Mouse (Mus musculus): ENCODE results near the gene Rab11fip5. TPM values are rescaled to one million over a fixed set of nuclear protein-coding genes. Genes with fewer than 3 reads are reported as not detected.
A peak's percentile ranks its signal among the peaks of the same experiment; 100 is the strongest.

The Rab11fip5 gene
- polyA plus RNA-seq, 1 experiment from 2014 or later: 21.1 TPM

- Histone ChIP-seq H3K4me2 (ENCODE audit: low read length) (no peak overlapping the region), H3K9me3 (replicated peaks; ENCODE audit: control insufficient read depth, low read length, poor library complexity, severe bottlenecking) (no peaks in the 10 kb centered on the region), H3K4me3 (ENCODE audit: low read depth, low read length) (no peak overlapping the region), H3K27me3 (ENCODE audit: control insufficient read depth, insufficient read depth, low read depth, low read length) (no peaks in the 10 kb centered on the region), H3K9ac (ENCODE audit: low read depth, low read length) (no peak overlapping the region), H3K27ac (ENCODE audit: low read length) (no peak overlapping the region), H3K36me3 (ENCODE audit: control insufficient read depth, insufficient read depth, low read length) (no peaks in the 10 kb centered on the region), H3K4me1 (ENCODE audit: control insufficient read depth, insufficient read depth, low read length) (peaks cover 9% of the 10 kb centered on the region)
- ATAC-seq: no peak
- WGBS: 67% methylated on average over 5 of the region's 5 CpGs
Measured at GRCm38 (mm10) chr6:85377876-85378275, 3.4 kb upstream of the Rab11fip5 start.

- no peak for ATAC-seq
- 79% methylated on average over 4 of the region's 4 CpGs for WGBS
- Histone ChIP-seq H3K4me3 (ENCODE audit: low read depth, low read length) (no peak overlapping the region), H3K9me3 (replicated peaks; ENCODE audit: control insufficient read depth, low read length, poor library complexity, severe bottlenecking) (no peaks in the 10 kb centered on the region), H3K36me3 (ENCODE audit: control insufficient read depth, insufficient read depth, low read length) (no peaks in the 10 kb centered on the region), H3K9ac (ENCODE audit: low read depth, low read length) (no peak overlapping the region), H3K27me3 (ENCODE audit: control insufficient read depth, insufficient read depth, low read depth, low read length) (no peaks in the 10 kb centered on the region), H3K27ac (ENCODE audit: low read length) (no peak overlapping the region), H3K4me1 (ENCODE audit: control insufficient read depth, insufficient read depth, low read length) (peaks cover 16% of the 10 kb centered on the region), H3K4me2 (ENCODE audit: low read length) (no peak overlapping the region)
Measured at GRCm38 (mm10) chr6:85377066-85377734, 2.8 kb upstream of the Rab11fip5 start.

GRCm38 (mm10) chr6:85374734-85375114 lies 290 bp upstream of the Rab11fip5 start:
- no peaks in the 10 kb centered on the region for H3K27me3 ChIP-seq (ENCODE audit: control insufficient read depth, insufficient read depth, low read depth, low read length)
- peak overlapping the region; percentile 88 for H3K4me2 ChIP-seq (ENCODE audit: low read length)
- H3K4me1 ChIP-seq (ENCODE audit: control insufficient read depth, insufficient read depth, low read length): peaks cover 24% of the 10 kb centered on the region
- no peaks in the 10 kb centered on the region for H3K9me3 ChIP-seq (replicated peaks; ENCODE audit: control insufficient read depth, low read length, poor library complexity, severe bottlenecking)
- peak overlapping the region; percentile 76 for H3K4me3 ChIP-seq (ENCODE audit: low read depth, low read length)
- peak overlapping the region; percentile 80 for H3K27ac ChIP-seq (ENCODE audit: low read length)
- 0% methylated on average over 19 of the region's 19 CpGs for WGBS
- ATAC-seq: peak; percentile 94
- peak overlapping the region; percentile 92 for H3K9ac ChIP-seq (ENCODE audit: low read depth, low read length)
- no peaks in the 10 kb centered on the region for H3K36me3 ChIP-seq (ENCODE audit: control insufficient read depth, insufficient read depth, low read length)

- no peak for ATAC-seq
- no peaks in the 10 kb centered on the region for H3K9me3 ChIP-seq (replicated peaks; ENCODE audit: control insufficient read depth, low read length, poor library complexity, severe bottlenecking)
- peak overlapping the region; percentile 88 for H3K4me2 ChIP-seq (ENCODE audit: low read length)
- WGBS: 85% methylated on average over 10 of the region's 10 CpGs
- H3K27me3 ChIP-seq (ENCODE audit: control insufficient read depth, insufficient read depth, low read depth, low read length): no peaks in the 10 kb centered on the region
- peak overlapping the region; percentile 76 for H3K4me3 ChIP-seq (ENCODE audit: low read depth, low read length)
- H3K4me1 ChIP-seq (ENCODE audit: control insufficient read depth, insufficient read depth, low read length): peaks cover 30% of the 10 kb centered on the region
- no peak overlapping the region for H3K27ac ChIP-seq (ENCODE audit: low read length)
- peak overlapping the region; percentile 92 for H3K9ac ChIP-seq (ENCODE audit: low read depth, low read length)
- no peaks in the 10 kb centered on the region for H3K36me3 ChIP-seq (ENCODE audit: control insufficient read depth, insufficient read depth, low read length)
Measured at GRCm38 (mm10) chr6:85373066-85373860, 1.2 kb downstream of the Rab11fip5 start.

GRCm38 (mm10) chr6:85372496-85372895 lies 1.9 kb downstream of the Rab11fip5 start:
- no peaks in the 10 kb centered on the region for H3K36me3 ChIP-seq (ENCODE audit: control insufficient read depth, insufficient read depth, low read length)
- peaks cover 32% of the 10 kb centered on the region for H3K4me1 ChIP-seq (ENCODE audit: control insufficient read depth, insufficient read depth, low read length)
- H3K27ac ChIP-seq (ENCODE audit: low read length): no peak overlapping the region
- H3K9ac ChIP-seq (ENCODE audit: low read depth, low read length): no peak overlapping the region
- peak overlapping the region; percentile 76; the same call in 1 of the 2 replicates for H3K4me3 ChIP-seq (ENCODE audit: low read depth, low read length)
- peak overlapping the region; percentile 88 for H3K4me2 ChIP-seq (ENCODE audit: low read length)
- no peak for ATAC-seq
- WGBS: 81% methylated on average over 2 of the region's 2 CpGs
- H3K9me3 ChIP-seq (replicated peaks; ENCODE audit: control insufficient read depth, low read length, poor library complexity, severe bottlenecking): no peaks in the 10 kb centered on the region
- H3K27me3 ChIP-seq (ENCODE audit: control insufficient read depth, insufficient read depth, low read depth, low read length): no peaks in the 10 kb centered on the region

GRCm38 (mm10) chr6:85371859-85372405 lies 2.5 kb downstream of the Rab11fip5 start:
- peak overlapping the region; percentile 88 for H3K4me2 ChIP-seq (ENCODE audit: low read length)

GRCm38 (mm10) chr6:85370666-85371430 lies 3.6 kb downstream of the Rab11fip5 start:
- H3K4me1 ChIP-seq (ENCODE audit: control insufficient read depth, insufficient read depth, low read length): peaks cover 39% of the 10 kb centered on the region
- no peak overlapping the region for H3K9ac ChIP-seq (ENCODE audit: low read depth, low read length)
- no peaks in the 10 kb centered on the region for H3K9me3 ChIP-seq (replicated peaks; ENCODE audit: control insufficient read depth, low read length, poor library complexity, severe bottlenecking)
- H3K4me2 ChIP-seq (ENCODE audit: low read length): no peak overlapping the region
- WGBS: 95% methylated on average over 9 of the region's 9 CpGs
- H3K27me3 ChIP-seq (ENCODE audit: control insufficient read depth, insufficient read depth, low read depth, low read length): no peaks in the 10 kb centered on the region
- ATAC-seq: no peak
- H3K27ac ChIP-seq (ENCODE audit: low read length): no peak overlapping the region
- H3K4me3 ChIP-seq (ENCODE audit: low read depth, low read length): no peak overlapping the region
- no peaks in the 10 kb centered on the region for H3K36me3 ChIP-seq (ENCODE audit: control insufficient read depth, insufficient read depth, low read length)

More at GRCm38 (mm10) chr6:85371859-85372405, 2.5 kb downstream of the Rab11fip5 start:
- WGBS: 86% methylated on average over 6 of the region's 6 CpGs
- Histone ChIP-seq H3K4me1 (ENCODE audit: control insufficient read depth, insufficient read depth, low read length) (peaks cover 33% of the 10 kb centered on the region), H3K4me3 (ENCODE audit: low read depth, low read length) (no peak overlapping the region), H3K27me3 (ENCODE audit: control insufficient read depth, insufficient read depth, low read depth, low read length) (no peaks in the 10 kb centered on the region), H3K36me3 (ENCODE audit: control insufficient read depth, insufficient read depth, low read length) (no peaks in the 10 kb centered on the region), H3K9me3 (replicated peaks; ENCODE audit: control insufficient read depth, low read length, poor library complexity, severe bottlenecking) (no peaks in the 10 kb centered on the region), H3K9ac (ENCODE audit: low read depth, low read length) (no peak overlapping the region), H3K27ac (ENCODE audit: low read length) (no peak overlapping the region)
- no peak for ATAC-seq

- WGBS: 88% methylated on average over 5 of the region's 5 CpGs
- Histone ChIP-seq H3K4me2 (ENCODE audit: low read length) (no peak overlapping the region), H3K4me3 (ENCODE audit: low read depth, low read length) (no peak overlapping the region), H3K27ac (ENCODE audit: low read length) (no peak overlapping the region), H3K4me1 (ENCODE audit: control insufficient read depth, insufficient read depth, low read length) (peaks cover 39% of the 10 kb centered on the region), H3K9me3 (replicated peaks; ENCODE audit: control insufficient read depth, low read length, poor library complexity, severe bottlenecking) (no peaks in the 10 kb centered on the region), H3K27me3 (ENCODE audit: control insufficient read depth, insufficient read depth, low read depth, low read length) (no peaks in the 10 kb centered on the region), H3K36me3 (ENCODE audit: control insufficient read depth, insufficient read depth, low read length) (no peaks in the 10 kb centered on the region), H3K9ac (ENCODE audit: low read depth, low read length) (no peak overlapping the region)
- ATAC-seq: no peak
Measured at GRCm38 (mm10) chr6:85370041-85370440, 4.4 kb downstream of the Rab11fip5 start.

Measured in midbrain, embryonic 16.5 days (tissue).